Mouse (Mus musculus) NIH3T3 (cell line): ENCODE measurements around the gene Camk2d.

Experiments used
- DNase-seq: peaks from one replicate; pipeline ENCODE4 v3.0.0-alpha.2; 2012; ENCODE audit warnings: low read depth

The Camk2d gene

GRCm38 (mm10) chr3:126652361-126652760 is 56.3 kb downstream of the Camk2d start:
- DNase-seq, result peak; percentile 36

GRCm38 (mm10) chr3:126653118-126653517 is 57.0 kb downstream of the Camk2d start:
- no peak for DNase-seq

DNA sequence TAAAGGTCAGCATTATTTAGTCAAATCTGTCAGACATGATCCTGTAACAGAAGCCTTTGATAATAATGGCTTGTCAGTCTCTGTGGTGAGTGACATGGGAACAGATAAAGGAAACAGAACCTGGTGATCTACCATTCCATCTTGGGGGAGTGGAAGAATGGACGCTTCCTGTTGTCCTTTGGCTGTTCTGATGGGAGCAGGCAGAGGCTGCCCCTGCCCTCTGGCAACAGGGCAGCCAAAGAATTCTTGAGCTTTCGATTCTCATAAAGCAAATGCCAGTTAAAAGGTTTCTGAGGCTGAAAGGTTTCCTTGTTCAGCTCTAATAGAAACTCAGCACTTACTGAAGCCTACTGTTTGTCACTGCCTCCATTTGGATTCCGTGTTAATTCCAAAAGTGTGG is 60.1 kb downstream of the Camk2d start:
- no peak for DNase-seq

DNA sequence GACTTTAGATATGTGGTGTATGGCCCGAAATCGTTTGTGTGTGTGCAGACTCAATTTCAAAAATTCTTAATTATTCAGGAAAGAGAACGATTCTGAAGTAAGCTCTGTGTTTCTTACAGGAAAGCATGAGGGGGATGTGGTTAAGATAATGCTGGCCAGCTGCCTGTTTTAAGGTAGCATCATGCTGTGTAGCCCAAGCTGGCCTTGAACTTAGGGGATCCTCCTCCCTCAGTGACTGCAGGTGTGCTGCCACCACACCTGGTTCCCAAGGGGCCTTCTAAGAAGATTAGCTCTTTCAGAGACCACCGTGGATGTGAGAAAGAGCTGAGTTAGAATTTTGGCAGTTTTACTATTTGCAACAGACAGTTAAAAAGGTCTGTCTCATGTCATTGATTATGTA is 61.8 kb downstream of the Camk2d start:
- DNase-seq, result no peak

- DNase-seq, result no peak
These were observed 62.7 kb downstream of the Camk2d start for GRCm38 (mm10) chr3:126658791-126659190.

DNA sequence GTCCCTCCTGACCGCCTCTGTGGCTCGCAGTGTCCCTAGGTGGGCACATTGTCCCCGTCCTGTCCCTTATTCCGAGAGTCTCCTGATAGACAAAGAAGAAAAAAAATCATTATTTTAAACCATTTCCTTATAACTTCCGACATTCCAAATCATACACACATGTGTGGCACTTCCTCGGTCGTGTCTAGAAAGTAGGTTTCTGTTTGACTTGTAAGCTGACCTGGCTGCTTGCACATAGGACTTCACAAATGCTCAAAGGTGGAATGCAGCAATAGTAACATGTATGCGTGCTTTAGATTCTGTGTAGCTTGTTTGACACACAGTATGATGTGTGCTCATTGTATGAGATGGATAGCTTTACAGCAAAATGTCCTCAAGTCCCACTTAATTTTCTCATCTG is 63.1 kb downstream of the Camk2d start:
- no peak for DNase-seq

GRCm38 (mm10) chr3:126659832-126660564 is 63.9 kb downstream of the Camk2d start:
- no peak for DNase-seq

- DNase-seq, result no peak
These were observed 64.5 kb downstream of the Camk2d start for GRCm38 (mm10) chr3:126660575-126660974.

DNA sequence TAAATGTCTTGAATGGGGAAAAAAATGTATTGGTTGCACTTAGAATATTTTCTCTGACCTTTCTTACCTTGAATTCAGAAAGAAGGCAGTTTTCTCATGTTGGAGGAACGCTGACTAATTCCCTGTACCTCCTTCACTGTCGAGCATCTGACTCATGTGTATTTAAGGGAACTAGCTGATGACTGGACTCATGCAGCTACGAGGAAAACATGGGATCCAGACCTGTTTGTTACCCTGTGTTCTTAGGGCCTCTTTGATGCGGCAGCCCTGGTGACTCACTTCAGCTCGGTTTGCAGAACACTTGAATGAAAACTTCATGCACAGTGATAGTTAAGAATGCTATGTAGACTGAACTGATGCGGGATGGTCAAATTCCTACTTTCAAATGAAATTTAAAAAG is 64.9 kb downstream of the Camk2d start:
- DNase-seq, result peak; percentile 86

DNA sequence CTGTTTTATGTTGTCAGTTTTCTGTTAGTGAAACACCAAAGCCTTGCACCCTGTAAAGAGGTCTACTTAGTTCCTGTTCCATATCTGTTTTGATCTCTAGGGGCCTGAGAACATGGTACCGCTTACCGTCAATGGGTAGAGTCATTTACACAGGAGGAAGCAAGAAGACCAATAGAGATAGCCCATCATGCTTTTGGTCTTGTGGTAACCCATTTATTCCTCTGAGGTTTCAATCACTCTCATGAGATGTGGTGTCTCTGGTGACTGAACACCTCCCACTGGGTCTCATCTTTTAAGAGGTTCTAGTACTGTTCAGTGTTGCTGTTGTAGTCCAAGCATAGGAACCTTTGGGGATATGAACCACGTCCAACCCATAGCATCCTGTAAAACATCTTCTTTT is 65.8 kb downstream of the Camk2d start:
- no peak for DNase-seq

- no peak for DNase-seq
These were observed 67.3 kb downstream of the Camk2d start for GRCm38 (mm10) chr3:126663436-126663835.

DNA sequence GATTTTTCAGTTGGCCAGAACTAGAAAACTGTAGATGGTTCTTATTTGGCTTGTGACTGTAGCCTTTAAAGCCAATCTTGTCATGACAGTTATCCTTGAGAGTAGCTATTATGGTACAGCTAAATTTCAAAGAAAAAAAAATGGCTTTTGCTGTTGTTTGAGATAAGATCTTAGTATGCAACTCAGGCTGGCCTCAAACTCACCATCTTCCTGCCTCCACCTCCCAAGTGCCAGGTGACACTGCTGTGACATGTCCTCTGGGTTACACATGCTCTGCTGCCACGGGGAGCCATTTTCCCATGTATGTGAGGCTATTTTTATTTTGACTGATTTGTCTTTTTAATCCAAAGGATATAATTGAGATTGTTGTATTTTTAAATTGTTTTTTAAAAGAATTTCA is 69.8 kb downstream of the Camk2d start:
- DNase-seq, result no peak

DNA sequence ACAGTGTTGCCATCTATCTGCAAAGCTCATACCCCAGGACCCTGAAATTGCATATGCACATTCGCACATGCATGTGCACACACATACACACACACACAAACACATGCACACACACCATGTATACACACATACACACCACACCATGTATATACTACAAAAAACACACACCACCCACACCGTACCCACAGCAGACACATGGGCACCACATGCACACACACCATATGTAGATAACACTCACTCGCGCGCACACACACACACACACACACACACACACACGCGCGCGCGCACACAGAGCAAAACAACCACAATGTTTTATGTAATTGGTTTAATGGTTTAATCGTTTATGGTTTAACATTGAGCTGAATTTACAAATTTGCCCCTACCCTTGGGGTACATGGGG is 70.9 kb downstream of the Camk2d start:
- DNase-seq, result no peak

- DNase-seq, result peak; percentile 74
These were observed 71.3 kb downstream of the Camk2d start for GRCm38 (mm10) chr3:126667451-126667850.

GRCm38 (mm10) chr3:126668123-126668522 is 72.0 kb downstream of the Camk2d start:
- DNase-seq, result peak; percentile 75

GRCm38 (mm10) chr3:126668692-126669091 is 72.6 kb downstream of the Camk2d start:
- no peak for DNase-seq

- no peak for DNase-seq
These were observed 74.3 kb downstream of the Camk2d start for GRCm38 (mm10) chr3:126670413-126670812.

GRCm38 (mm10) chr3:126671292-126671691 is 75.2 kb downstream of the Camk2d start:
- no peak for DNase-seq

GRCm38 (mm10) chr3:126681051-126681450 is 84.9 kb downstream of the Camk2d start:
- DNase-seq, result no peak

DNA sequence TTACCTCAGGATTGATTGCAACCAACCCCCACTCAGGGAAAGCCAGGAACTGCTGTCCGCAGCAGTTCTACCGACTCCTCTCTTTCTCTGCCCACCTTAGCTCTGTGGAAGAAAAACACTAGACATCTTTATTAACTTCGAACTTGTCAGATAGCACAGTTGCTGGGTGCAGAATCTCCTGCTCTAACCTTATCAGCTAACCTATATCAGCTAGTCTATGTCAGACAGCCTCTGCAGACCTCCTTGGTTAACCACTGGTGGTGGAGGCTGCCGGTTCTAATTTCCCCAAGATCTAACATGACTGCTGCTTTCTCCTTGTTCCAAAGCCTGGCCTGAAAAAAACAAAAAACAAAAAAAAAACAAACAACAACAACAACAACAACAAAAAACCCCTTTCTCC is 85.9 kb downstream of the Camk2d start:
- DNase-seq, result no peak

DNA sequence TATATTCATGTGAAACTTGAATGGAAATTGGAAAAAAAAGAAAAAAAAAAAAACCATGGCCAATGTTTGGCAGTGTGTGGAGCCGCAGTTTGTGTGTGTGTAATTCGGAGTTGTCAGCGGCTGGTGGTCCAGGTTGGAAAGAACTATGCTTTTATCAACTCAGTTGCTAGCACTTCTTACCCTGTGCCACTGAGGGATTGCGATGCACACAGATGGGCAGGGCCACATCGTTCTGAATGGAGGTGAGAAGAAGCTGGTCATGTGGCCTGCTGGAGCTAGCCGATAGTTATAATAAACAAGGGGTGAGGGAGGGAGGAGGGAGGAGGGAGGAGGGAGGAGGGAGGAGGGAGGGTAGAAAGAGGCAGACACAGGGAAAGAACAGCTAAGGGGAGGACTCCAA is 89.3 kb downstream of the Camk2d start:
- no peak for DNase-seq

DNA sequence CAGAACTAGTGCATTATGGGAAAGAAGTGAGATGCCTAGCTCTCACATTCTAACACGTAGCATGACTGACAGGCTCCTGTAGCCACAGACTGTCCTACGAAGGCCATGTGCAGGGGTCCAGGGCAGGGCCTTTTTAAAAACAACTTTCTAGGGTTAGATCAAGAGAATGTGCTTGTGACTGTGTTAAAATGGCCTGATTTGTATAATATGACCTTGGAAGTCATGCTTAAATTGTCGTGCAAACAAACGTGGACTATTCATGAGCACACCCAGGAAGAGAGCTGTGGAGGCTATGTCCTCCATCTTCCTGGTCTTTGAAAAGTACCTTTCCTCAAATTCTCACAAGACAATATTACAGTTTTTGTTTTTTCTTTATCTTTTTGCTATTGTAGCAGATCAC is 91.0 kb downstream of the Camk2d start:
- no peak for DNase-seq

DNA sequence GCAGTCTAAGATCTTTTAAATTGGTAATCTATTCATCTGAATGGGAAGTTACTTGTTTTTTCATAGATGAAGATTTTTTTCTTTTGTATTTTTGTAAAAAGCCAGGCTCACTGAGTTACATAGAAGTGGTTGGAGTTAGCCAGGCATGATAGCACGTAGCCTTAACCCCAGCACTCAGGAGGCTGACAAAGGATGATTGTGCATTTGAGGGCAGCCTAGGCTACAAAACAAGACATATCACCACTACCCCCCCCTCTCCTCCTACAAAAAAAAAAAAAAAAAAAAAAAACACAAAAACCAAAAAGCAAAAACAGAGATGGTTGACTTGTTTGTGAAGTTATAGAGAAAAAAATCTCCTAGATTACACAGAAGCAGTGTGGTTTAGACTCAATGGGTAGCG is 92.4 kb downstream of the Camk2d start:
- DNase-seq, result no peak
